ENCODE assay signal across 7 mouse cellular contexts in the genomic region with DNA sequence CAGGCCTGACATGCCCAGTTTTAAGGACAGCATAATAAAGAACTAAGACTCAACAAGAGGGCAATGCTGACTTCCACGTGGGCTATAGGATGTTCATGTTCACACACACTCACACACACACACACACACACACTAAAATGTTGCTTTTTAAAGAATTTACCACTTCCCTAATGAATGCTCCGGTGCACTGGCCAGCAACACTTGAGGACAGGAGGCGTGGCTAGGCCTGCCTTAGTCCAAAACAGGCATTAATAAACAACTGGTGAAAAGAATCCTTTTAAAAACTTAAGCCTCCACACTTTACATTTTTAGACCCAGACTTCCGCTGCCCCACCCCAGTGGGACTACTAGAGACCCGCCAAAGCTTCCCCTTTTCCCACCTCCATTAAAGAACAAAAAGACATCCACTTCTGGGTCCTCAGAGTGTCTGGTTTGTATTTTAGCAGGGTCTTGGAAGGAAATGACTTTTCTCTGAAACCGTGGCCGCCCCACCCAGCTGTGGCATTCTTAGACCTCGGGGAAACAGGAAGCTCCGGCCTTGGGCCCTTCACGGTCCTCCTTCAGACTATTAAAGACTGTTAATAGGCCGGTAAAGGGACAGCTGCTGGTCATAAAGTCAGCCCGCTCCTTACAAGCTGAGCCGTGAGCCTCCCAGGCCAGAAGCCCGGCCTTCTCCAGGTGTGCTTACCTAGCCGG. TPM values are rescaled to one million over a fixed set of nuclear protein-coding genes. Genes with fewer than 3 reads are reported as not detected.
DNase-seq lines count a peak whose midpoint lies in the region; ATAC-seq and TF ChIP-seq lines count a peak whose summit lies in the region.

No protein-coding gene starts in this region.

- H3K27me3 ChIP-seq in G1E (ENCODE audit: insufficient read depth, low read length), result no peaks in the 10 kb centered on the region
- H3K27me3 ChIP-seq in liver, embryonic 15.5 days, result no peaks in the 10 kb centered on the region
- H3K27me3 ChIP-seq in neural tube, embryonic 11.5 days (ENCODE audit: control insufficient read depth, insufficient read depth, low read length), result no peaks in the 10 kb centered on the region

- H3K4me1 ChIP-seq in G1E (ENCODE audit: insufficient read depth, low read depth, low read length), result peaks cover 59% of the 10 kb centered on the region
- peaks cover 29% of the 10 kb centered on the region for H3K4me1 ChIP-seq in bone marrow macrophage, adult 2 months (ENCODE audit: control insufficient read depth, insufficient read depth, low read length)
- H3K4me1 ChIP-seq in liver, embryonic 15.5 days (replicated peaks), result peaks cover 31% of the 10 kb centered on the region
- H3K4me1 ChIP-seq in neural tube, embryonic 11.5 days (ENCODE audit: control insufficient read depth, insufficient read depth, low read length), result no peaks in the 10 kb centered on the region; the same call in 1 of the 2 replicates

- no peak for TF ChIP-seq CTCF in G1E (IDR thresholded peaks at IDR 0.05; ENCODE audit: low read depth, low read length)
- no peak for TF ChIP-seq CTCF in bone marrow macrophage, adult 2 months (IDR thresholded peaks at IDR 0.05; ENCODE audit: low read depth, low read length)

- DNase-seq in G1E (ENCODE audit: low spot score), result peak; percentile 53
- DNase-seq in gastrocnemius, postnatal 14 days, result peak; percentile 69
- DNase-seq in induced T-regulatory cell, adult 2 months (ENCODE audit: low read depth), result peak; percentile 38
- no peak for DNase-seq in neural tube, embryonic 11.5 days (ENCODE audit: low spot score)
- DNase-seq in thymus, postnatal 14 days, result no peak

- H3K27ac ChIP-seq in bone marrow macrophage, adult 2 months (ENCODE audit: insufficient read depth, low read depth, low read length), result peak overlapping the region; percentile 99
- peak overlapping the region; percentile 84 for H3K27ac ChIP-seq in liver, embryonic 15.5 days (replicated peaks)
- H3K27ac ChIP-seq in neural tube, embryonic 11.5 days (ENCODE audit: low read depth, low read length), result peak overlapping the region; percentile 24; the same call in 1 of the 2 replicates

- no peak overlapping the region for H3K9ac ChIP-seq in liver, embryonic 15.5 days
- no peak overlapping the region for H3K9ac ChIP-seq in neural tube, embryonic 11.5 days (ENCODE audit: low read length)

- intact Hi-C loops in gastrocnemius, postnatal 14 days (cut with DNase I; ENCODE audit: low total_unique reads), result no loop called here

- 8% methylated on average over 15 of the region's 15 CpGs for WGBS in liver, embryonic 15.5 days (ENCODE audit: insufficient replicate concordance)
- 9% methylated on average over 15 of the region's 15 CpGs for whole genome bisulfite sequencing in neural tube, embryonic 11.5 days

- peak overlapping the region; percentile 34 for H3K4me2 ChIP-seq in liver, embryonic 15.5 days
- H3K4me2 ChIP-seq in neural tube, embryonic 11.5 days (ENCODE audit: low read depth), result peak overlapping the region; percentile 10

- TF ChIP-seq POLR2A in bone marrow macrophage, adult 2 months (IDR thresholded peaks at IDR 0.05; ENCODE audit: borderline replicate concordance, low read depth, low read length), result no peak; the same call in none of the 2 replicates

- peak overlapping the region; percentile 67; the same call in 1 of the 2 replicates for H3K4me3 ChIP-seq in G1E (ENCODE audit: low read depth, low read length)
- H3K4me3 ChIP-seq in bone marrow macrophage, adult 2 months (ENCODE audit: insufficient read depth, low read length), result peak overlapping the region; percentile 59
- peak overlapping the region; percentile 10; the same call in 1 of the 2 replicates for H3K4me3 ChIP-seq in liver, embryonic 15.5 days (replicated peaks)
- H3K4me3 ChIP-seq in neural tube, embryonic 11.5 days (ENCODE audit: low read depth, low read length), result no peak overlapping the region

- ATAC-seq in G1E (ENCODE audit: extremely low read depth, insufficient number of reproducible peaks, low FRiP score, poor library complexity, severe bottlenecking), result no peak; the same call in none of the 2 replicates
- ATAC-seq in liver, embryonic 15.5 days (ENCODE audit: insufficient read depth), result peak; percentile 39
- ATAC-seq in neural tube, embryonic 11.5 days (ENCODE audit: insufficient read depth, low FRiP score, low TSS enrichment), result no peak

- no peaks in the 10 kb centered on the region for H3K9me3 ChIP-seq in G1E (replicated peaks)
- no peaks in the 10 kb centered on the region for H3K9me3 ChIP-seq in liver, embryonic 15.5 days (replicated peaks)
- H3K9me3 ChIP-seq in neural tube, embryonic 11.5 days (ENCODE audit: control insufficient read depth, low read length), result no peaks in the 10 kb centered on the region

- H3K36me3 ChIP-seq in G1E (replicated peaks), result peaks cover 43% of the 10 kb centered on the region
- H3K36me3 ChIP-seq in liver, embryonic 15.5 days (replicated peaks), result peaks cover 9% of the 10 kb centered on the region
- no peaks in the 10 kb centered on the region for H3K36me3 ChIP-seq in neural tube, embryonic 11.5 days (ENCODE audit: control insufficient read depth, insufficient read depth, low read length)

RNA-seq across cellular contexts. Expression of a gene that starts 9.7 kb away (rescaled TPM):
- total RNA-seq in G1E (2014; fragmentation: Nextera tagmentation) (9.6 and 11.7 TPM in 2 replicates), G1E (2017) (4.4 and 5.3 TPM in 2 replicates)
- 11.1 and 11.6 TPM in 2 replicates for polyA plus RNA-seq in G1E (2012)
- 19.4 and 27.4 TPM in 2 replicates for polyA plus RNA-seq in bone marrow macrophage, adult 2 months (2012; ENCODE audit: insufficient read depth, insufficient read length, missing spikeins)
- 10 to 100 TPM; 18.2 to 26.4 TPM for total RNA-seq in gastrocnemius, postnatal 14 days (2021)
- polyA plus RNA-seq in liver, embryonic 15.5 days (2015; fragmentation: Nextera tagmentation; extraction: Ambion mirVana), result 1.2 and 1.9 TPM in 2 replicates
- polyA plus RNA-seq in neural tube, embryonic 11.5 days (2014; fragmentation: Nextera tagmentation; extraction: Ambion mirVana), result 3.5 and 5.5 TPM in 2 replicates

RNA-seq across cellular contexts. Expression of a gene that starts 12.8 kb away (rescaled TPM):
- total RNA-seq in G1E (2014; fragmentation: Nextera tagmentation) (13.2 and 15.4 TPM in 2 replicates), G1E (2017) (5.6 and 5.7 TPM in 2 replicates)
- 11.4 and 12.7 TPM in 2 replicates for polyA plus RNA-seq in G1E (2012)
- polyA plus RNA-seq in bone marrow macrophage, adult 2 months (2012; ENCODE audit: insufficient read depth, insufficient read length, missing spikeins), result 15.5 and 16.6 TPM in 2 replicates
- total RNA-seq in gastrocnemius, postnatal 14 days (2021), result 1 to 10 TPM; 9.4 to 9.9 TPM
- 5.5 and 6.3 TPM in 2 replicates for polyA plus RNA-seq in liver, embryonic 15.5 days (2015; fragmentation: Nextera tagmentation; extraction: Ambion mirVana)
- 9.2 and 11.9 TPM in 2 replicates for polyA plus RNA-seq in neural tube, embryonic 11.5 days (2014; fragmentation: Nextera tagmentation; extraction: Ambion mirVana)

RNA-seq across cellular contexts. Expression of a gene that starts 57.7 kb away (rescaled TPM):
- total RNA-seq in G1E (2014; fragmentation: Nextera tagmentation), result 1.4 and 3.4 TPM in 2 replicates
- 0.41 and 0.66 TPM in 2 replicates for total RNA-seq in G1E (2017)
- polyA plus RNA-seq in G1E (2012), result 1.3 and 2.4 TPM in 2 replicates
- polyA plus RNA-seq in bone marrow macrophage, adult 2 months (2012; ENCODE audit: insufficient read depth, insufficient read length, missing spikeins), result 2.5 and 3.3 TPM in 2 replicates
- total RNA-seq in gastrocnemius, postnatal 14 days (2021), result 1 to 10 TPM; 1.4 to 1.6 TPM
- polyA plus RNA-seq in liver, embryonic 15.5 days (2015; fragmentation: Nextera tagmentation; extraction: Ambion mirVana), result 0.47 and 0.69 TPM in 2 replicates
- 18.6 and 19.3 TPM in 2 replicates for polyA plus RNA-seq in neural tube, embryonic 11.5 days (2014; fragmentation: Nextera tagmentation; extraction: Ambion mirVana)

Comparison
In these comparisons a context has a peak if more than half of its experiments do, and no peak if none do; other contexts are left out.
1. DNase-seq: peak in G1E (single experiment), gastrocnemius, postnatal 14 days (single experiment) and induced T-regulatory cell, adult 2 months (single experiment); none in neural tube, embryonic 11.5 days (single experiment) and thymus, postnatal 14 days (single experiment).
2. H3K27ac ChIP-seq: peak in every context shown above with its lines; median percentile 99 in bone marrow macrophage, adult 2 months; 84 in liver, embryonic 15.5 days; 24 in neural tube, embryonic 11.5 days.